Mouse (Mus musculus): Measurements from ENCODE around the gene Dbp.
A peak's percentile ranks its signal among the peaks of the same experiment; 100 is the strongest.

Gene Dbp

DNA sequence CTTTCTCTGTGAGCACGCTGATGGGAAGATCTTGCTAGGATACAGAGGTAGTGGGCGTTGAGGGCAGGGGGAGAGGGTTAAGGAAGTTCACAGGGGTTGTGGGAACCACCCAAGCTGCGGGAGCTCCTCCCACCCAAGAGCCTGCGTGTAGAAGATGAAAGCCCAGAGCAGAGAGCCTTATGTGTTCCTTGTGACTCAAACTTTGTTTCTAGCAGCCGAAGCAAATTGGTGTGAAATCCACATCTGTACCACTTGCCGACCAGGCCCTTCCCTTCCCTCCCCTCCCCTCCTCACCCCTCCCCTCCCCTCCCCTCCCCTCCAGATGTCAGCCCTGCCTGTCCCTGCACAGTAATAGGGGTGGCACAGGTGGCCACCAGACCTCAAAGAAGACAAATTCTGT, 9.8 kb upstream of the Dbp start:
- no peak for DNase-seq

DNA sequence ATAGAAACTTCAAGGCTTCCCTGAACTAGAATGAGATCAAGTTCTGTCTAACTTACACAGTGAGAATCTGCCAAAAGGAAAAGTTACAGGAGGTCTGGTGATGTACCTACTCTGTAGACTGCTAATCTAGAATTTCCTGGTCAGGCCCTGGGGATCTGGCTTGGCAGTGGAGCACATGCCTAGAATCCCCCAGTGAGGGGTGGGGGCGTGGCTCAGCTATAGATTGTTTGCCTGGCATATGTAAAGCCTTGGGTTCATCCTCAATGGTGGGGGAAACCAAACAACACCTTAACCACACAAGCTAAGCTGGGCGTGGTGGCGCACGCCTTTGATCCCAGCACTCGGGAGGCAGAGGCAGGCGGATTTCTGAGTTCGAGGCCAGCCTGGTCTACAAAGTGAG, 7.0 kb upstream of the Dbp start:
- no peak for DNase-seq

DNA sequence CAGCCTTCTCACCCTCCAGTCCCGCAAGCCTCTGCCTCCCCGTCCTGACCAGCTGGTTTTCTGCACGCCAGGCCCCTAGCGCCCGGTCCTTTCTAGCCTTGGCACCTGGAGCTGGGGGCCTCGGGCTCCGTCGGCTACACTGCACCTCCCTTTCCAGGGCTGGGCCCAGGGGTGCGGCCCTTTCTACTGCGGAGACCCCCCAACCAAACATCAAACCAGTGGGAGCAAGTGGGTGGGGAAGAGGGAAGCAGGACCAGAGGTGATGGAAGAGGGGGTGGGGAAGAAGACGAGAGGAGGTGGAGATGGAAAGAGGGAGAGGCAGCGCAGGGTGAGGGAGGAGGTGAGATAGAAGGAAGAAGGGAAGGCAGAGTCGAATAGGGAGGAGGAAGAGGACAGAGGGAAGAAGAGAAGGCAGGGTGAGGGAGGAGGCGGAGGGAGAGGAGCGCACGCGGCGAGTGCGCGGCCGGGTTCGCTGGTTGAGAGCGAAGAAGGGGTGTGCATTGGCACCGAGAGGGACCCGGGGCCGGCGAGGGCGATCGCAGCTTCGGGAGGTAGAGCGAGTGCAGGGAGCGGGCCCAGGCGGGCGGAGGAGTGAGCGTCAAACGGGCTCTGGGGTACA, 5.3 kb upstream of the Dbp start, which contains the start of gene Car11:
Gene Car11 (plus strand): TSS at position 321 of the 619 bp plus-strand sequence.
- DNase-seq, result peak in 1 of 2 experiments; percentile 25

DNA sequence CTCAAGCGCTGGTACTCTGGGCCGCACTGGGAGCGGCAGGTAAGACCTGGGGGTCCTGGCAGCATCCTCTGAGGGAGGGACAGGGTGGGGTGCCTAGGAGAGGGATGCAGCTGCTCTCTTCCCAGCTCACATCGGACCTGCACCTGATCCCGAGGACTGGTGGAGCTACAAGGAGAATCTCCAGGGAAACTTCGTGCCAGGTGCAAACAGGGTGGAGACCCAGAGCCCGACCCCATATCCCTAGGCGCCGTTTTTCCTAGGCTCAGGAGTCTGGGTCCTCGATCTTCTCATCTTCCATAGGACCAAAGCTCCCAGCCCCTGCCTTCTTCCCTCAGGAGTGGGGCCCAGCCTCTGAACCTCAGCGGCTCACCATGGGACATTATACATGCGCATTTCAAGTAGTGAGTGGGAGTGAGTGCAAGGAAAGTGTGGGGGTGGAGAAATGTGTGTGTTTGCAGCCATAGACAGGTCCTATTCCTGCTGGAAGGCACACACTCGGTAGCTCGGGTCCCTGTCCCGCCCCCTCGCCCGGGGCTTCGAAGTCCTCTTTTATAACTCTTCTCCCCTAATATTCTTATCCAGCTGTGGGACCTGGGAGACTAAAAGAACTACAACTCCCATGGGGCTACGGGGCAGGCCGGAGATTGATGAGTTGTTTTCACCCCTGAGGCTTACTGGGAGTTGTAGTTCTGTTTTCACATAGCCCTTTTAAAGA, 4.4 kb upstream of the Dbp start:
- peak; percentile 74 to 81 for DNase-seq

DNA sequence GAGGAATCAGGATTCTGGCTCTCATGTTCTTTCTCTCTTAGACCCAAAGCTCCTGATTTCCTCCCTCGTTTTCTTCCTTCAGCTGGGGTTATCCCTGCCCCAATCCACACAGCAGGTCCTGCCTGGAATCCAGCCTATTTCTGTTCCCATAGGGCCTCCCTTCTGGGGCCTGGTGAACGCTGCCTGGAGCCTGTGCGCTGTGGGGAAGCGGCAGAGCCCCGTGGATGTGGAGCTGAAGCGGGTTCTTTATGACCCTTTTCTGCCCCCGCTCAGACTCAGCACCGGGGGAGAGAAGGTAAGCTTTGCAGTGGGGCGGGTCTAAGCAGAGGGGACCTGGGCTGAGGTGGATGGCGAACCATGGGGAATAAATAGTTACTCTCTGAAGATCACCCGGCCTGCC, 3.8 kb upstream of the Dbp start:
- peak in 1 of 2 experiments; percentile 26 for DNase-seq

DNA sequence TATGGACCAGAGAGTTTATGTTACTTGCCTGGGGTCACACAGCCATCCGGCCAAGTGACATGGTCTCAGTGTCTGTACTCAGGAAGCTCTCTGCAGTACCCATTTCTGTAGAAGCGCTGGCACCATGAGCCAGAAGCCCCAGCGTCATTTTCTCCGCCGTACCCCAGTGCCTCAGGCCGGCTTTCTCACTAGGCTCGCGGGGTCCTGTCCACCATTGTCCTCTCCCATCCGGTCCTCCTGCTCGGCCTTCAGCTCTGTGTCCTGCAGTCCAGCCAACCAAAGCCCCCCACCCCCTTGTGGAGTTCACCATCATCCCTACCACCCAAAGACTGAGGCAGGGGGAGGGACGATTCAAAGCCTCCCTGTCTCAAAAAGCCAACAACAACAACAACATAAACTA, 3.3 kb upstream of the Dbp start:
- DNase-seq, result peak in 1 of 2 experiments; percentile 24

DNA sequence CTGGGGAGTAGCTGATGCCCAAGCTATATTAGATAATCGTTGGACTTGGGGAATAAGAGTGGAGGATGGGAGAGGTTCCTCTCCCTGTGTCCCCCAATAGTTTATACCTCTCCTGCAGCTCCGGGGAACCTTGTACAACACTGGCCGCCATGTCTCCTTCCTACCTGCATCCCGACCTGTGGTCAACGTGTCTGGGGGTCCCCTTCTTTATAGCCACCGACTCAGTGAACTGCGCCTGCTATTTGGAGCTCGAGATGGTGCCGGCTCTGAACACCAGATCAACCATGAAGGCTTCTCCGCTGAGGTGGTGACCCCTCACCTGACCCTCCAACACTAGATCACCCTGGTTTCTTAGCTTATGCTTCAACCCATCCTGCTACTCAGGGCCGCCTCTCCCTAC, 2.6 kb upstream of the Dbp start:
- no peak for DNase-seq

DNA sequence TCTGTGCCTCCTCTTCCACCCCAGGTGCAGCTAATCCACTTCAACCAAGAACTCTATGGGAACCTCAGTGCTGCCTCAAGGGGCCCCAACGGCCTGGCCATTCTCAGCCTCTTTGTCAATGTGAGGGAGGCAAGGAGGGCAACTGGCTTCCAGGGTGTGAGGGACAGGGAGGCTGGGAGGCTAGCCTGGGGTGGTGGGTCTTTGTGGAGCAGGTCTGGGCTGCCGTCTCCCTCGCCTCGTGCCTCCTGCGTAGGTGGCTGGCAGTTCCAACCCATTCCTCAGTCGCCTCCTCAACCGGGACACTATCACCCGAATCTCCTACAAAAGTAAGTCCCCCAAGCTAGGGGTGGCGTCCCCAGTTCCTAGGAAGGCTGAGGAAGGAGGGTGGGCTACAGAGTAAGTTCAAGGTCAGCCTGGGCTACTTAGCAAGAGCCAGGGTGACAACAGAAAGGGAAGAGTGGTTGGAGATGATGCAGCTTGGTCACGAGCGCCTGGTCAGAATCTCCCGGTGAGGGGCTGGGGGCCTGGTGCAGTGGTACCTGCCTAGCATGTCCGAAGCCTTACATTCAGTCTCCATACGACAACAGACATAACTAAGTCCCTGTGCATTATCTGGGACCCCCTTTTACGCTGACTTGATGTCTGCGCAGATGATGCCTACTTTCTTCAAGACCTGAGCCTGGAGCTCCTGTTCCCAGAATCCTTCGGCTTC, 1.9 kb upstream of the Dbp start:
- DNase-seq, result peak; percentile 3 to 25

DNA sequence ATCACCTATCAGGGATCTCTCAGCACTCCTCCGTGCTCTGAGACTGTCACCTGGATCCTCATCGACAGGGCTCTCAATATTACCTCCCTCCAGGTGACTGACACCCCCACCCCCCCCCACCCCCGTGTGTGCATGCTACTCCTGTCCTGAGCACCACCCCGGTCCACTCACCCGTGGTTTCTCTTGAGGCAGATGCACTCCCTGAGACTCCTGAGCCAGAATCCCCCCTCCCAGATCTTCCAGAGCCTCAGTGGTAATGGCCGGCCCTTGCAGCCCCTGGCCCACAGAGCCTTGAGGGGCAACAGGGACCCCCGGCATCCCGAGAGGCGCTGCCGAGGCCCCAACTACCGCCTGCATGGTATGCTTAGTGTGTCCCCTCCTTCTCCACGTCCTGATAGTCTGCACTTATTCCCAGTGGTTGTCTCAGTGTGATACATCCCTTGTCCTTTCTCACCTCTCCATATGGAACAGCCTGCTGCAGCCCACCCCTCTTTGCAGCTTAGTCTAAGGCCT, 1.3 kb upstream of the Dbp start:
- peak in 1 of 2 experiments; percentile 12 for DNase-seq

DNA sequence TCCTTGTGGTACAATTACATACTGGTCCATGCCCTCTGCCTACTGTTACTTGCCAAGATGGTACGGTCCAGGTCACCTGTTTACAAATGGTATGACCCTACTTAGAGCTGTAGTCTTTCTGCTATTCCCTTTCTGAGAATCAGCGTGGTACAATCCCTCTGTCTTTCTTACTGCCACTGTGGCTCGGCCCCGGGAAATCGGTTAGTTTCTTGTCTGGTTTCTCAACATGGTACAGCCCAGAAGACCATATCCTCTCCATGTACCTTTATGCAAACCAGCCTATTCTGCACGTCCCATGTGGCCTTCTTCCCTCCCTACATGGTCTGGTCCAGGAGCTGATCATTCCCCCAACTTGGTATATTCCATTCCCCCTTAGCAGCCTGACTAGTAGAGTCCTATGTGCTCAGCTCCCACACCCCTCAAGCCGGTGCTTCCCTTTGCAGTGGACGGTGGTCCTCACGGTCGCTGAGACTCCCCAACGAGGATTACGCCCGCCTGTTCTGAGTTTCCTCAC, 785 bp upstream of the Dbp start:
- DNase-seq, result peak; percentile 71 to 72

DNA sequence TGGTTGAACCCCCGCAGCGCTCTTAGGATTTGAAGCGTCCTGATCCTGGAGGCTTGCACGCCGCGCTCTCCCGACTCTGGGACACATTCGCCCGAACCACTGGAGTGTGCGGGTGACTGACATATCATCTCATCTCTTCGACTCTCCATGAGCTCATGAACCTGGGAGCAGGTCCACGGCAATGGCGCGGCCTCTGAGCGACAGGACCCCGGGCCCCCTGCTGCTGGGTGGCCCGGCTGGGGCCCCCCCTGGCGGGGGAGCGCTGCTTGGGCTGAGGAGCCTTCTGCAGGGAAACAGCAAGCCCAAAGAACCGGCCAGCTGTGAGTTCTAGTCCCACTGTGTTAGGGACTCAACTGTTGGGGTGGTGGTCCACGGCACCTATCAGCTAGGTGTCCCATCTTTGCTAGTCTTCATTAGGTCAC, 566 bp downstream of the Dbp start:
- DNase-seq, result peak in 1 of 2 experiments; percentile 55

DNA sequence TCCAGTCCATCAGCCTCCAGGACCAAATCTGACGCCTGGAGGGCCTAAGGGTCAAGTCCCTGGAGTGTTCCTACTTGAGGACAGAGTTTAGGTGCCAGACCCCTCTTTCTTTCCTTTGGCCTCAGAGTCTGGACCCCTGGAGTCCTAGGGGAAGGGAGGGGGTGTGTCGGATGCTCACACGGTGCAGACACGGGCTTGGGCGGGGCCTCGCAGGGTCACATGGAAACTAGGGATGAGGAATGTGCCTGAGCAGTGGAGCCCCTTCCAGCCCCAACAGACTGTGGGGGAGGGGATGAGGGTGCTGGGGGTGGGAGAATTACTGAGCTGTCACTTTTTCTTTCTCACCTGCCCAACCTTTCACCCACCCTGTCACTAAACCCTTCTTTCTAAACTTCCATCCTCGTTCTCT, 989 bp downstream of the Dbp start:
- DNase-seq, result peak; percentile 73 to 81

DNA sequence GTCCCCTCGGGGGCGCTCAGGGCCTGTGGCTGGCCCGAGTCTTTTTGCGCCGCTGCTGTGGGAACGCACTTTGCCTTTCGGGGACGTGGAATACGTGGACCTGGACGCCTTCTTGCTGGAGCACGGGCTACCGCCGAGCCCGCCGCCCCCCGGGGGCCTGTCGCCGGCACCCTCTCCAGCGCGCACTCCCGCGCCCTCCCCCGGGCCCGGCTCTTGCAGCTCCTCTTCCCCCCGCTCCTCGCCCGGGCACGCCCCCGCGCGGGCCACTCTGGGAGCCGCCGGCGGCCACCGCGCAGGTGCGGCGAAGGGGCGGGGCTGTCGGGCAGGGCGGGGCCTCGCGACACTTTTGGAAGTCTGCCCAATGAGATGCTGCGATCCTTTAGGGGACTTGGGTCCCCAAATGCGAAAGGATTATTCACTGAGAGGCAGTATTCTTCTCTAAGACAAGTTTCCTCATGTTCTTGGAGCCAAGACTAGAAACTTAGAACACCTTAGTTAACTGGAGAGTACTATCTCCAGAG, 1.9 kb downstream of the Dbp start:
- DNase-seq, result peak; percentile 89 to 93

DNA sequence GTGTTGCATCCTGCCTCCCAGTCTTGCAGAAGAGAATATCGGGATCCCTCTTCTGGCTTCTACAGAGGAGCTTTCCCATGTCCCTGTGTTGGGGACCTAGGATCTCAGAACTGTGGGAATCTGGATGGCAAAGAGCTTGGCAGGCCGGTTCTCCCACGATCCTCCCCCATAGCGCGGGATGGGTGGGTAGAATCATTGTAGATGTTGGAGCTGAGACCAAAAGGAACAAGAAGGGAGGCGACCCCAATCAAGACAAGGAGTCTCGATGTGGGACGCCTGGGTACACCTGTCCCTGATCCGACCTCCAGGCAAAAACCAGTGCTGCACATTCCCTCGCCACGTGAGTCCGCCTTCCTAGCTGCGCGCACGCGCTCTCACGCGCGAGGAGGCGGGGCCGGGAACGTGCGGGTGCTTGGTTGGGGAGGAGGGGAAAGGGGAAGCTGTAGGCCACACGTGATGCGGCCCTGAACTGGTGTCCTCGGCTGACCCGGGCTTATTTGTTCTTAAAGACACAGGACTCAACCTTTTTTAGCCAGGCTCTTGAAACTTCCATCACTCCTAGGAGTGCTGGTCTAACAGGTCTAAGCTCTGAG, 2.6 kb downstream of the Dbp start:
- peak; percentile 96 for DNase-seq

DNA sequence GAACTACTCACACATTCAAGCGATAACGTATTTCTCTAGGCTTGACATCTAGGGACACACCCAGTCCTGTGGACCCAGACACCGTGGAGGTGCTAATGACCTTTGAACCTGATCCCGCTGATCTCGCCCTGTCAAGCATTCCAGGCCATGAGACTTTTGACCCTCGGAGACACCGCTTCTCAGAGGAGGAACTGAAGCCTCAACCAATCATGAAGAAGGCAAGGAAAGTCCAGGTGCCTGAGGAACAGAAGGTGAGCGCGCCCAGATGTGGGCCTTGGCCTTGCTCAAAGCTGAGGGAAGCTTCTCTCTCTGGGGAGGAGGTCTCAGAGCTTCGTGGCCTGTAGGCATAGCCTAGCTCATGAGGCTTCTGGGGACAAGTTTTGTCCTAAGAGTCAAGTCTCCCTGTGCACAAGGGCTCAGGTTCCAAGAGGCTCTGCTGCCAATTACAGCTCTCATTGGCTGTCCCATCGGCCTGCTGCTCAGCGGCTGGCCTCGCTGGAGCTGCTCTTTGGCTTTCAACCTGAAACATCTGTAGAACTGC, 3.4 kb downstream of the Dbp start:
- DNase-seq, result no peak

DNA sequence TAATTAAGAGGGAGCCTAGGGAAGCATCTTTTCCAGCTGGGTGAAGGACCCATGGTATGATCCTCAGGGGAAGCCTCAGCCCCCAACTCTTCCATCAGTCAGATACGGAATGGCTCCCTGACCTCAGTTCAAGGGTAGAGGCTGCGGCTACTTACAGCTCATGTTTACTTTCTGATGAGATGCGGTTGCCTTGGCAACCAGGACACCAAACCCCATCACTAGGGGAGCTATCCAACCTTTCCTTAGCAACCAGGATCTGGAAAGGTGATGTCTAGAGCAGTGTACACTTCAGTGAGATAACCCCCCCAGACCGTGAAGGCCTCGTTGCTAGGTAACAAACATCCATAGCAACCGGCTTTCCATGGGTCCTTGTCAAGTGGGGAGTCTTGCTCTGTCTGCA, 4.1 kb downstream of the Dbp start:
- DNase-seq, result no peak

DNA sequence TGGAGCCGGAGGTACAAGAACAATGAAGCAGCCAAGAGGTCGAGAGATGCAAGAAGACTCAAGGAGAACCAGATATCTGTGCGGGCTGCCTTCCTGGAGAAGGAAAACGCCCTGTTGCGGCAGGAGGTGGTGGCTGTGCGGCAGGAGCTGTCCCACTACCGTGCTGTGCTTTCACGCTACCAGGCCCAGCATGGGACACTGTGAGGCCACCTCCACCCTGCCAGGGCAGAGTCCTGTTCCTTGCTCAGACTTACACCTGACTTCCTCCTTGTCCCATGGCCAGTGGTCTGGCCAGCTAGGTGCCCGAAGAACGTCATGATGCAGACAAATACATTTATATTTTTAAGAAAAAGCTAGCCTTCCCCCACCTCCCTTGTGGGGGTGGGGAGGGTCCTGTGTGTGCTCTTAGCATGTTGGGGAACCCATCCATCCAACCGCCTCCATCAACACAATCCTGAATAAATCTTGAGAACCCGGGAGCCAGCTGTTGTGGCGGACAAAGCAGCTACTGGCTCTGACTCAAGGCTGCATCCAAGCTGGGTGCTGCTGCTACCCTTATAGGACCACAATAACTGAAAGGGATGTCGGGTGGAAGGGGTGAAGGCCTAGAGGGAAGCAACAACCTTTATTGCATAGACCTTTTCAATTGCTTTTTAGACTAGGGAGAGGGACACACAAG, 4.9 kb downstream of the Dbp start:
- peak in 1 of 2 experiments; percentile 4 for DNase-seq

DNA sequence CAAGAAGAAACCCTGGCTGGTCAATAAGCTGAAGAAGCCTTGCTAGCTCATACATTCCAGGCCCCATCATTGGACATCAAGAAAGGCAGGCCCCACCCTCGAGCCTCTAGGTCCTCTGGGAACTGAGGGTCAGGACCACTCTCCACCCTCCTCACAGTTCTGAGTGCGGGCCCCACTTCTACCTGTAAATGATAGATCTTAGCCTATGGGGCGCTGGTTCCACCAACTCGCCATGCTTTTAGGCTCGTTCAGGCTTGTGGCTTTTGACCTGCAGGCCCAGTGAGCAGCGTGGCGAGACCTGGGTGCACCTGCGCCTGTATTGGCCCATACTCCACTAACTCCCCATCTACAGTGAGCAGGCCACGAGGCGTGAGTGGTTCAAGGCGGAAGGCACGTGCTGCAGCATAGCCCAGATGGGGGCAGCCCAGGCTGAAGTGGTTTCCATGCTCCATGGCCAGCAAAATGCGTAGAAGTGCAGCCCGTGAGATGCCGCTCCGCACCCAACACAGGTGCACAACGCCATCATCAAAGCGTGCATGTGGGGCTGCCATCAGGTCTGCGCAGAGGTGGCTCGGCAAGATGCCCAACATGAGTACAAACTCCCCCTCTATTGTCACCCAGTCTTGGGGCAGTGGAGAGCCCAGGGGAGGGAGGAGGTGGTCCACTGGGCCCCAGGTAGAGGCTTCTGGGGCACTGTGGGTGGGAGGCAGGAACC, 5.7 kb downstream of the Dbp start:
- DNase-seq, result peak in 1 of 2 experiments; percentile 31

DNA sequence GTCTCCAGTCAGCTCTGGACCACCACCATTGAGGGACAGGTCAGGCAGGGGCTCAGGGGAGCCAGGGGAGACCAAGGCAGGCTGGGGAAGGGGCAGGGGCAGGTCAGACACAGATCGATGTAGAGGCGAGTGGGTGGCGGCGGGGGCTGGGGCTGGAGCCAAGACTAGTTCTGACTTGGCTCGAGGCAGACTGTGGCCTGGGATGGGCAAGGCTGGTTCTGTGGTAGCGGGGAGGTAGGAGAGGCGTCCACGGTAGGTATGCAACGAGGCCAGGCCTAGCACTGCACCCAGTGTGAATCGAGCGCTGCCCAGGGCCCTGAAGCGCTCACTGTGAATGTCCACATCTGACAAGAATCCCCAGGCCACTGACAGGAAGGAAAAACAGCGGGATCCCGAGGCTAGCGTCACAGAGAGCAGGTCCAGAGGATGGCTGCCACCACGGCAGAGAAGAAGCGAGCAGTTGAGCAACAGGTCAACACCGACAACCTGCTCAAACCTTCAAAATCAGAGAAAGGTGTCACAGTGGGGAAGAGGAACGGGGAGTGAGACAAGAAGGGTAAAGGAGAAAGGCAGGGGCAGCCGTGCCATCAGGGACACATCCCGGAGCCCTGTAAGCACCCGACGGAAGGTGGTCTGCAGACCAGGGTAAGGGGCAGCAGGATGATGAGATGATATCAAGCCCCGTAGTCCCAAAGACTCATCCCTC, 6.6 kb downstream of the Dbp start:
- DNase-seq, result peak in 1 of 2 experiments; percentile 23

DNA sequence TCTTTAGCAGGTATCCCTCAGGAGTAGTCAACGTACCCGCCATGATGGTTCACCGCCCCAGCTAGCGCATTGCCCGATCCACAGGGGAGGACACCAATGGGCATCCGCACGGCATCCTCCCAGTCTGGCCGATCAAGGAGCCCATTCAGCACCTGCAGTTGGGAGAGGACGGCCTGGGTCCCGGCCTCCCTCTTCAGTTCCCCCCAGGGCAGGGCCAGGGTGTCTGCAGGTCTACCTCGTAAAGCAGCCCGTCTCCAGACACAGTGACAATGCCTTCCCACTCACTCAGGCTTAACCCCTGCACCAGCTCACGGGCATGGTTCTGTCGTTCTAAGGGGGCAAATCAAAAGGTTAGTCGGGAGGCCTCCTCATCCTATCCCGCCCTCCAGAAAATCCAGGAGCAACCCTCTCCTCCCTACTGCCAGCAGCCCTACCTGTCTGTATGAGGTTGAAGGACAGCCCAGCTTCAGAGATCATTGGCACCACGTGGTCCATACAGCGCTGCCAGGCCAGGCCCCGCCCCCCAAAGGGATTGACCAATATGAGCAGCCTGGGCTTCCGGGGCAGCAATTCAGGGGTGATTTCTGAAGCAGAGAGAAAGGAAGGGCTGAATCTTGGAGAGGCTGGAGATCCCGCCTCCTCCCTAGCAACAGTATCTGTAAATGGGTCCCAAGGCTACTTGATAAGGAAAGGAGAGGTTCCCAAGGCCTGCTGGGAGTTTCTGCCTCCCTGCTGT, 7.3 kb downstream of the Dbp start:
- peak; percentile 73 to 86 for DNase-seq
